Mouse (Mus musculus) intestine, embryonic 14.5 days (tissue): ENCODE data around the gene Olah. TPM values are rescaled to one million over a fixed set of nuclear protein-coding genes. Genes with fewer than 3 reads are reported as not detected.

Source experiments
- ATAC-seq: fragments of 200-750 bp; cut with Nextera tagmentation; replicated peaks from 2 replicates; pipeline ENCODE4 v1.8.0; 2017; ENCODE audit warnings: low read depth, moderate number of reproducible peaks, moderate TSS enrichment, moderate library complexity; ENCODE audit not compliant: low FRiP score, low TSS enrichment
- DNase-seq: peaks from one replicate; pipeline ENCODE4 v3.0.0-alpha.2; 2018; ENCODE audit warnings: low spot score
- H3K27ac ChIP-seq: fragments of 300-500 bp; sonication (generic); 2 replicates; pipeline ENCODE4 v1.5.1; 2014; ENCODE audit warnings: low read depth, mild to moderate bottlenecking, control low read depth
- H3K27me3 ChIP-seq: fragments of 300-500 bp; sonication (generic); replicated peaks from 2 replicates; pipeline ENCODE4 v1.6.1; 2014; ENCODE audit warnings: low read length, control low read depth; ENCODE audit not compliant: control insufficient read depth, insufficient read depth
- H3K36me3 ChIP-seq: fragments of 300-500 bp; sonication (generic); 2 replicates; pipeline ENCODE4 v1.6.1; 2014; ENCODE audit warnings: low read length, control low read depth; ENCODE audit not compliant: control insufficient read depth, insufficient read depth
- H3K4me1 ChIP-seq: fragments of 300-500 bp; sonication (generic); replicated peaks from 2 replicates; pipeline ENCODE4 v1.6.1; 2014; ENCODE audit warnings: low read length, control low read depth, mixed read lengths; ENCODE audit not compliant: control insufficient read depth, insufficient read depth
- H3K4me2 ChIP-seq: fragments of 300-500 bp; sonication (generic); 2 replicates; pipeline ENCODE4 v1.6.1; 2014; ENCODE audit warnings: low read length
- H3K4me3 ChIP-seq: fragments of 300-500 bp; sonication (generic); 2 replicates; pipeline ENCODE4 v1.5.1; 2014; ENCODE audit warnings: low read depth, low read length, control low read depth, mixed read lengths
- H3K9ac ChIP-seq: fragments of 300-500 bp; sonication (generic); 2 replicates; pipeline ENCODE4 v1.6.1; 2014; ENCODE audit warnings: mild to moderate bottlenecking, low read length
- H3K9me3 ChIP-seq: fragments of 300-500 bp; sonication (generic); 2 replicates; pipeline ENCODE4 v1.6.1; 2016; ENCODE audit warnings: low read length, control low read depth; ENCODE audit not compliant: control insufficient read depth
- WGBS: fragments of 180-500 bp; shearing (Covaris S2); extraction: QIAGEN DNeasy Blood & Tissue Kit; methylation state at CpG from one replicate; pipeline ENCODE4 v1.1.7; 2014; 5-methylcytosine and 5-hydroxymethylcytosine counted together
- polyA plus RNA-seq: library from polyadenylated mRNA; unstranded; fragments of >200 nt; fragmentation: Nextera tagmentation; extraction: Ambion mirVana; gene quantifications from 2 replicates; pipeline ENCODE4 v1.2.1, GENCODE M21; 2014

The Olah gene
- polyA plus RNA-seq, 1 experiment from 2014 or later: not detected

- Histone ChIP-seq H3K36me3 (peaks cover 64% of the 10 kb centered on the region), H3K4me3 (no peak overlapping the region), H3K4me1 (no peaks in the 10 kb centered on the region), H3K27me3 (no peaks in the 10 kb centered on the region), H3K9me3 (no peaks in the 10 kb centered on the region), H3K27ac (no peak overlapping the region), H3K9ac (no peak overlapping the region), H3K4me2 (no peak overlapping the region)
- ATAC-seq (no peak), DNase-seq (no peak)
- WGBS: 76% methylated on average over 2 of the region's 2 CpGs
Measured at GRCm38 (mm10) chr2:3323132-3323531, 73.9 kb downstream of the Olah start.

- no peaks in the 10 kb centered on the region for H3K27me3 ChIP-seq
- H3K9ac ChIP-seq: no peak overlapping the region
- H3K4me1 ChIP-seq: no peaks in the 10 kb centered on the region
- no peak overlapping the region for H3K4me3 ChIP-seq
- DNase-seq (no peak), ATAC-seq (no peak)
- WGBS: 64% methylated on average over 3 of the region's 3 CpGs
- peaks cover 5% of the 10 kb centered on the region for H3K36me3 ChIP-seq
- no peak overlapping the region for H3K27ac ChIP-seq
- H3K4me2 ChIP-seq: no peak overlapping the region
- H3K9me3 ChIP-seq: no peaks in the 10 kb centered on the region
Measured at GRCm38 (mm10) chr2:3305426-3306025, 91.5 kb downstream of the Olah start.

GRCm38 (mm10) chr2:3295826-3296225, 101.2 kb downstream of the Olah start:
- Histone ChIP-seq H3K9me3 (no peaks in the 10 kb centered on the region), H3K36me3 (no peaks in the 10 kb centered on the region), H3K4me2 (no peak overlapping the region), H3K27me3 (no peaks in the 10 kb centered on the region), H3K27ac (no peak overlapping the region), H3K9ac (no peak overlapping the region), H3K4me1 (no peaks in the 10 kb centered on the region), H3K4me3 (no peak overlapping the region)
- ATAC-seq (no peak), DNase-seq (no peak)
- 91% methylated on average over 7 of the region's 7 CpGs for WGBS

DNA sequence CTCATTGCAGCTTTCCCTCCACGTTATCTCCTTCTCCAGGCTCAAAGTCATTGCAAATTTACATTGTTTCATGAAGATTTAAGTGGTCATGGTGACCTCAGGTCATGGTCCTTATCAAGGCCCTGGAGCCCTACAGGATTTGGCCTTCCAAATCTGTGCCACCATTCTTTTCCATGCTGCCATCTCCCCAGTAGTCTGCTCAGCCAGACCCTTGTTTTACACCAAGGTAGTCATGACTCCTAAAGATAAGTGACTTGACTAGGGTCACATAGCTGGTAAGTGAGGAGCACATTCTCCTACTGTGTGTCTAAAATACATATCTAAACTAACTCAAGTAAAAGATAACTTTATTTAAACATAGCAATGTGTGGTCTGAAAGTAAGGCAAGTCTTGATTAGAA, 104.8 kb downstream of the Olah start:
- Histone ChIP-seq H3K9ac (no peak overlapping the region), H3K36me3 (no peaks in the 10 kb centered on the region), H3K4me2 (no peak overlapping the region), H3K9me3 (no peaks in the 10 kb centered on the region), H3K4me3 (no peak overlapping the region), H3K27me3 (no peaks in the 10 kb centered on the region), H3K4me1 (no peaks in the 10 kb centered on the region), H3K27ac (no peak overlapping the region)
- WGBS: 58% methylated on average over 1 of the region's 1 CpGs
- ATAC-seq (no peak), DNase-seq (no peak)

Other genes starting within 250 kb of the Olah start
- 49.9 and 51.0 TPM in 2 replicates for gene Nmt2, start 113.0 kb downstream of the Olah start, polyA plus RNA-seq
- 28.3 and 36.5 TPM in 2 replicates for gene Rpp38, start 64.6 kb downstream of the Olah start, polyA plus RNA-seq
- 0.75 and 0.76 TPM in 2 replicates for gene Acbd7, start 61.0 kb downstream of the Olah start, polyA plus RNA-seq
- gene Meig1, start 25.4 kb upstream of the Olah start, polyA plus RNA-seq: not detected in 2 replicates
- 7.2 and 7.8 TPM in 2 replicates for gene Dclre1c, start 26.9 kb upstream of the Olah start, polyA plus RNA-seq
- 15.3 and 16.0 TPM in 2 replicates for gene Suv39h2, start 77.8 kb upstream of the Olah start, polyA plus RNA-seq
- gene Gm45902, start 115.6 kb upstream of the Olah start, polyA plus RNA-seq: 4.8 and 5.1 TPM in 2 replicates
- 113 and 119 TPM in 2 replicates for gene Hspa14, start 115.6 kb upstream of the Olah start, polyA plus RNA-seq
- 0.22 TPM in 2 replicates for gene Cdnf, start 115.8 kb upstream of the Olah start, polyA plus RNA-seq
- 61.2 and 67.1 TPM in 2 replicates for gene Fam107b, start 173.3 kb upstream of the Olah start, polyA plus RNA-seq